Mouse (Mus musculus) cerebellum, adult 9-10 months (tissue): ENCODE measurements at regions not wholly inside any gene's neighbourhood (a gene's known extent, or its start where the extent isn't known, plus 50 kb on each side); places are given as distances from the start of the nearest gene placed in this dataset.

Experiments used
- DNase-seq: peaks from one replicate; pipeline ENCODE4 v3.0.0; 2022

DNA sequence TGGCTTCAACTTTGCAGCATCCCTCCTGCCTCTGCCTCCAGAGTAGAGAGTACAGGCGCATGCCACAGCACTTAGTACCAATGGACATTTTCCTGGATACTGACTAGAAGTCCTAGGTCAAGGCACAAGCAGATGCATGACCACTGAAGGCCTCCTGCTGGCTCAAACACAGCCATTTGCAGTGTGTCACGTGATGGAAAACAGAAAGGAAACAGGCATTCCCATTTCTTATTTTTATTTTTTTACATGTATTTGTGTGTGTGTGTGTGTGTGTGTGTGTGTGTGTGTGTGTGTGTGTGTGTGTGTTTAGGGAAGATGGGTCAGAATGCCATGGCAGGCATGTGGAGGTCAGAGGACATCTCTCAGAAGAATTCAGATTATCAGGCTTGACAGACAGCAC, 65.6 kb downstream of the Thap12 start:
- no peak for DNase-seq

- DNase-seq, result no peak
Observed at GRCm38 (mm10) chr7:98769111-98769734, 65.7 kb upstream of the Wnt11 start.

- DNase-seq, result no peak
Observed at GRCm38 (mm10) chr7:98770257-98770890, 64.5 kb upstream of the Wnt11 start.

DNA sequence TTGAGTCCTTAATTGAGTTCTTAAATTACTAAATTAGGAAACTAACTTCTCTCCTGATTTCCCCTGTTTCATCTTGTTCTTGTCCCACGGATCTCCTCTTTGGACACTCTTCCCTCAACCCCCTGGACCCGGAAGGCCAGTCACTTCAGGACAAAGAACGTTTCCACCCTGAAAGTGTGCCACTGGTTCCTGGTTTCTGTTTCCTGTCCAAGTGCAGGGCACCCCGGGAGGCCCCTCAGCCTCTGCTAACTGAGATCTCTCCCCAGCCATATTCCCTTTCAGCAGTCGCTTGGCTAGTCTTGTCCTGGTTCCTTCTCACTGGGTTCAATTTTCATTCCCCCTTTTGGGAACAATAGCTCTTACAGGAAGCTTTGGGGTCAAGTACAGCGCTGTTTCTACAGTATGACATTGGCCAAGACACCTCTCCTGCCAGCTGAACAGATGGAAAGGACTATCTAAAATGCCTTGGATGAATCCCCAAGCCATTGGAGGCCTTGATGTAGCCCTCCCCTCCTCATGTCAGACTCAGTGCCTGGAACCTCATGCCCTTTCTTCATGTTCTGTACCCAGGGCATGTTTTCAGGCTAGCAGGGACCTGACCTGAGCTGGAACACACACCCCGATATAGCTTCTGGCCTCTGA, 63.7 kb upstream of the Wnt11 start:
- peak; percentile 48 for DNase-seq

GRCm38 (mm10) chr7:98774597-98774996, 60.3 kb upstream of the Wnt11 start:
- DNase-seq, result no peak

DNA sequence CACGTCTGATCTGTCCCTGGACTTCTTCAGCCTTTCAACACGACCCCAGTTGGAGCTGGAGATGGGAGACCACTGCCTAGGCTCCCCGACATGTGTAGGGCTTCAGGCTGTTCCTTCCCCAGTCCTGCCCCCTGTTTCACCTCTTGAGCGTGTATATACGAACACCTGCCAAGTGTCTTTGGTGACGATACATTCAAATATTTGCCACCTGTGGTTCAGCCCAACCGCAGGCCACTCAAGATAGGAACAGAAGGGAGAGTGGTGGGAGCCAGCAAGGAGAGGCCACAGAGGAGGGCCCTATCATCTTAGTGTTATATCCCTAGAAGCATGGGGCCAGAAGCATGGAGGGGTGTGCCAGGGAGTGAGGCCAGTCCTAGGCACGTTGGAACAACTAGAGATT, 59.9 kb upstream of the Wnt11 start:
- no peak for DNase-seq

GRCm38 (mm10) chr7:98777304-98777849, 57.5 kb upstream of the Wnt11 start:
- DNase-seq, result no peak

- peak; percentile 39 for DNase-seq
Observed at GRCm38 (mm10) chr7:98778929-98779328, 56.0 kb upstream of the Wnt11 start.

GRCm38 (mm10) chr7:98783521-98783920, 51.4 kb upstream of the Wnt11 start:
- DNase-seq, result no peak

DNA sequence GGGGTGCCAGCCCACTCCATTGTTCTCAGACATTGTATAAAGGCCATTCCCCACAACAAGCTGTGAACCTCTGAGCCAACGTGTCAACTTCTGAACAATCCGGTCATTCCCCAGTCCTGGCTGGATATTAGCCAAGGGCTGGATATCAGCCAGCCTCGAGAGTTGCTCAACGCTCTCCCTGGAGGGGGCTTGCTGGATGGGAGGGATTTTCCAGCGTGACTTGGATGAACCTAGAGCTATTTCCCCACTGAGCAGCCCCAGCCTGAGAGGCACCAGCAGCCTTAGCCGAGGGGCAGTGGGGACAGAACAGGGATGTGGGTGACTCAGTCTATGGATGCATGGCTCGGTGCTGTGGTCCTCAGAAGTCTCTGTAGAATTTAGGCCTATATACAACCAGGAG, 51.0 kb upstream of the Wnt11 start:
- DNase-seq, result peak; percentile 22

GRCm38 (mm10) chr7:98784369-98784931, 50.5 kb upstream of the Wnt11 start:
- DNase-seq, result no peak
